Mouse (Mus musculus) myocyte (in vitro differentiated cells): Measurements from ENCODE around the gene Exosc1. TPM values are rescaled to one million over a fixed set of nuclear protein-coding genes. Genes with fewer than 3 reads are reported as not detected.

Experiments
- H3K27me3 ChIP-seq: one replicate; pipeline ENCODE4 v1.6.1; 2011; ENCODE audit not compliant: control insufficient read depth, insufficient read depth, insufficient read length
- H3K36me3 ChIP-seq: one replicate; pipeline ENCODE4 v1.6.1; 2011; ENCODE audit not compliant: control insufficient read depth, insufficient read depth
- H3K4me2 ChIP-seq: one replicate; pipeline ENCODE4 v1.6.1; 2011; ENCODE audit warnings: low read depth, control low read depth
- H3K4me3 ChIP-seq: one replicate; pipeline ENCODE4 v1.5.1; 2011; ENCODE audit warnings: mild to moderate bottlenecking, control low read depth, moderate library complexity
- H3K79me2 ChIP-seq: one replicate; pipeline ENCODE4 v1.6.1; 2011; ENCODE audit not compliant: control insufficient read depth, insufficient read depth
- H3ac ChIP-seq: one replicate; pipeline ENCODE4 v1.6.1; 2011; ENCODE audit not compliant: control insufficient read depth, insufficient read length
- CEBPB ChIP-seq: IDR thresholded peaks from 2 replicates; pipeline ENCODE4 v1.6.1; 2011; ENCODE audit warnings: mild to moderate bottlenecking, moderate library complexity; ENCODE audit not compliant: poor library complexity, insufficient read depth, severe bottlenecking
- E2F4 ChIP-seq: IDR thresholded peaks from one replicate; pipeline ENCODE4 v1.6.1; 2011; ENCODE audit warnings: mild to moderate bottlenecking, control low read depth, moderate library complexity; ENCODE audit not compliant: insufficient read depth
- MAX ChIP-seq: IDR thresholded peaks from one replicate; pipeline ENCODE4 v1.6.1; 2011; ENCODE audit warnings: low read depth, mild to moderate bottlenecking, control low read depth
- MYOD1 ChIP-seq, 3 experiments: IDR thresholded peaks; one replicate each; pipeline ENCODE4 v1.6.1; 2011; ENCODE audit warnings: control low read depth in 2 of 3, low read depth in 2 of 3, mild to moderate bottlenecking in 2 of 3, moderate library complexity in 1 of 3; ENCODE audit not compliant: insufficient read length in 2 of 3, control insufficient read depth in 1 of 3
- MYOG ChIP-seq, 3 experiments: IDR thresholded peaks; one replicate each; pipeline ENCODE4 v1.6.1; 2011; ENCODE audit warnings: control low read depth in 2 of 3, low read depth in 2 of 3, mild to moderate bottlenecking in 2 of 3; ENCODE audit not compliant: insufficient read length in 2 of 3, control insufficient read depth in 1 of 3, insufficient read depth in 1 of 3
- POLR2A ChIP-seq: IDR thresholded peaks from one replicate; pipeline ENCODE4 v1.6.1; 2011; ENCODE audit warnings: low read depth, mild to moderate bottlenecking, control low read depth, moderate library complexity; ENCODE audit not compliant: insufficient read length
- POLR2AphosphoS2 ChIP-seq: IDR thresholded peaks from one replicate; pipeline ENCODE4 v1.6.1; 2011; ENCODE audit warnings: low read depth, control low read depth; ENCODE audit not compliant: insufficient read length
- SRF ChIP-seq: IDR thresholded peaks from one replicate; pipeline ENCODE4 v1.6.1; 2011; ENCODE audit warnings: low read depth; ENCODE audit not compliant: control insufficient read depth, insufficient read length
- TCF12 ChIP-seq: IDR thresholded peaks from one replicate; pipeline ENCODE4 v1.6.1; 2011; ENCODE audit warnings: mild to moderate bottlenecking, control low read depth; ENCODE audit not compliant: poor library complexity, insufficient read depth, severe bottlenecking
- TCF3 ChIP-seq: IDR thresholded peaks from one replicate; pipeline ENCODE4 v1.6.1; 2011; ENCODE audit warnings: low read depth, control low read depth; ENCODE audit not compliant: insufficient read length
- USF1 ChIP-seq: IDR thresholded peaks from one replicate; pipeline ENCODE4 v1.6.1; 2011; ENCODE audit warnings: low read depth, mild to moderate bottlenecking, control low read depth, moderate library complexity
- polyA plus RNA-seq: library from polyadenylated mRNA; unstranded; fragments of >200 nt; fragmentation: generic; extraction: Trizol; gene quantifications from one replicate; pipeline ENCODE4 v1.2.1, GENCODE M21; 2012; ENCODE audit warnings: missing spikeins

Gene Exosc1
- 49.4 TPM for polyA plus RNA-seq

GRCm38 (mm10) chr19:41933179-41934086, at the start of gene Exosc1, which contains the start of gene Zdhhc16:
Gene Exosc1 (minus strand): TSS chr19:41933423.
Gene Zdhhc16 (plus strand): TSS chr19:41933480.
- H3K36me3 ChIP-seq = peaks cover 13% of the 10 kb centered on the region

GRCm38 (mm10) chr19:41982791-41983150, 49.5 kb upstream of the Exosc1 start:
- TF ChIP-seq CEBPB (no peak), USF1 (no peak)
- H3K79me2 ChIP-seq = peaks cover 88% of the 10 kb centered on the region
- peak overlapping the region; percentile 93 for H3K4me3 ChIP-seq
- H3K4me2 ChIP-seq = peak overlapping the region; percentile 90
- H3K36me3 ChIP-seq = peaks cover 3% of the 10 kb centered on the region
- H3ac ChIP-seq = peak overlapping the region; percentile 62
- H3K27me3 ChIP-seq = no peaks in the 10 kb centered on the region

More at GRCm38 (mm10) chr19:41933179-41934086, at the start of gene Exosc1, which contains the start of gene Zdhhc16:
- peaks cover 60% of the 10 kb centered on the region for H3K79me2 ChIP-seq
- peak within 1 kb of the TSS; percentile 75 for H3ac ChIP-seq
- TF ChIP-seq POLR2AphosphoS2 (peak; percentile 78), USF1 (peak; percentile 68), POLR2A (peak; percentile 91), CEBPB (no peak), MYOD1 (IDR thresholded peaks at IDR 0.05; ENCODE audit: control insufficient read depth in 1 of 3, insufficient read length in 2 of 3, low read depth in 2 of 3) (no peak), MYOG (IDR thresholded peaks at IDR 0.05; ENCODE audit: control insufficient read depth in 1 of 3, insufficient read depth in 1 of 3, insufficient read length in 2 of 3, low read depth in 2 of 3) (peak in 1 of 3 experiments; percentile 32), SRF (peak; percentile 30)
- peak within 1 kb of the TSS; percentile 95 for H3K4me3 ChIP-seq
- H3K27me3 ChIP-seq = no peaks in the 10 kb centered on the region
- H3K4me2 ChIP-seq = peak within 1 kb of the TSS; percentile 95

- Histone ChIP-seq H3K4me2 (peak overlapping the region; percentile 90), H3K27me3 (no peaks in the 10 kb centered on the region), H3K36me3 (peaks cover 3% of the 10 kb centered on the region), H3K79me2 (peaks cover 88% of the 10 kb centered on the region), H3ac (peak overlapping the region; percentile 62), H3K4me3 (peak overlapping the region; percentile 93)
- TF ChIP-seq SRF = no peak
- no peak for TF ChIP-seq E2F4
- TF ChIP-seq CEBPB = no peak
- TF ChIP-seq TCF12 = no peak
- TF ChIP-seq TCF3 = no peak
- no peak for TF ChIP-seq POLR2AphosphoS2
- TF ChIP-seq MYOD1 (IDR thresholded peaks at IDR 0.05; ENCODE audit: control insufficient read depth in 1 of 3, insufficient read length in 2 of 3, low read depth in 2 of 3) = no peak
- no peak for TF ChIP-seq MAX
- no peak for TF ChIP-seq MYOG (IDR thresholded peaks at IDR 0.05; ENCODE audit: control insufficient read depth in 1 of 3, insufficient read depth in 1 of 3, insufficient read length in 2 of 3, low read depth in 2 of 3)
These were observed 48.9 kb upstream of the Exosc1 start for GRCm38 (mm10) chr19:41981931-41982790.

GRCm38 (mm10) chr19:41981595-41981927, 48.3 kb upstream of the Exosc1 start, which contains the start of gene Ubtd1:
Gene Ubtd1 (plus strand): TSS chr19:41981763.
- H3K4me2 ChIP-seq = peak within 1 kb of the TSS; percentile 90
- H3K79me2 ChIP-seq = peaks cover 88% of the 10 kb centered on the region
- H3K4me3 ChIP-seq = peak within 1 kb of the TSS; percentile 93
- H3K36me3 ChIP-seq = peaks cover 3% of the 10 kb centered on the region
- peak; percentile 53 for TF ChIP-seq POLR2A
- TF ChIP-seq MAX = no peak
- no peak for TF ChIP-seq E2F4
- no peak for TF ChIP-seq MYOD1 (IDR thresholded peaks at IDR 0.05; ENCODE audit: control insufficient read depth in 1 of 3, insufficient read length in 2 of 3, low read depth in 2 of 3)
- H3ac ChIP-seq = peak within 1 kb of the TSS; percentile 62
- H3K27me3 ChIP-seq = no peaks in the 10 kb centered on the region
